Mouse (Mus musculus): ENCODE results near the gene Glul.
"Not testable (repeated sequence)": the region's sequence is repeated elsewhere in the genome, so short reads cannot be mapped to it uniquely, and the experiment has no call there.

- not testable (repeated sequence) for TF ChIP-seq CTCF, EP300 (IDR thresholded peaks at IDR 0.05; ENCODE audit: low read depth)
These were observed 19.4 kb upstream of the Glul start for GRCm38 (mm10) chr1:153880391-153880790.
